In the genomic region with DNA sequence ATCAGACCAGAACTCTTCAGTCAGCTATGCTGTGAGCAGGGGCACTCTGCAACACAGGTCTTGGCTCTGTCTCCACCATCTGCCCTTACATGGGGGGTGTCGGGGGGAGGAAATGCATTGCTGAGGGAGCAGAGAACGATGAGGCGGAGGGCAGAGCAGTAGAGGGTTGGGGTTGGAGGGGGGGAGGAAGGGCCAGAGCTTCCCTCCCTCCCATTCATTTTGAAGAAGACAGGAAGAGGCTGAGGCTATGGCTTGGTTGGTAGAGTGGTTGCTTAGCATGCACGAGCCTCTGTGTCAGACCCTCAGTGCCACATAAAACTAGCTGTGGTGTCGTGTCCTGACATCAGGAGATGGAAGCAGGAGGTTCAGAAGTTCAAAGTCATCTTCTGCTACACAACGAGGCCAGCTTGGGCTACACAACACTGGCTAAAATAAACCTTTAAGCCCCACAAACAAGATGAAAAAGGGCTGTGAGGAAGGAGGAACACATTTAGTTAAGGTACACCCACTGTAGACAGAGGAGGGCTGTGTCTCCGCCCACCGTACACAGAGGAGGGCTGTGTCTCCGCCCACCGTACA, we compare ENCODE assay signal across 15 mouse cellular contexts. TPM values are rescaled to one million over a fixed set of nuclear protein-coding genes. Genes with fewer than 3 reads are reported as not detected.
DNase-seq lines count a peak whose midpoint lies in the region; ATAC-seq and TF ChIP-seq lines count a peak whose summit lies in the region.
"Had no signal": no experiment of that assay in that cellular context is flagged by ENCODE, and none has a peak within 500 bp of the region (broad histone marks: within the 10 kb centered on the region; RNA-seq: fewer than 3 reads in every experiment).

No protein-coding gene starts in this region.

- no peaks in the 10 kb centered on the region for H3K27me3 ChIP-seq in heart, embryonic 12.5 days (replicated peaks)
- H3K27me3 ChIP-seq in midbrain, embryonic 10.5 days (ENCODE audit: low read depth, poor library complexity, severe bottlenecking), result 0 out of 2 replicates have a peak, but pooled peaks cover 8% of the 10 kb centered on the region
- H3K27me3 ChIP-seq: midbrain, embryonic 12.5 days had no signal

- no peak for ATAC-seq in heart, embryonic 12.5 days (ENCODE audit: insufficient number of reproducible peaks, low FRiP score)
- peak; percentile 47 for ATAC-seq in inflammation-experienced regulatory T-cells, adult 6 months
- ATAC-seq: forebrain, embryonic 14.5 days had no signal

- no peak overlapping the region for H3K4me3 ChIP-seq in heart, embryonic 12.5 days
- H3K4me3 ChIP-seq in midbrain, embryonic 10.5 days, result no peak overlapping the region
- no peak overlapping the region for H3K4me3 ChIP-seq in lung, adult 2 months (replicated peaks; ENCODE audit: extremely low read depth, low read depth, low read length)
- H3K4me3 ChIP-seq: hindbrain, embryonic 10.5 days; midbrain, embryonic 12.5 days; myocyte had no signal

- TF ChIP-seq CTCF in lung, adult 2 months (IDR thresholded peaks at IDR 0.05; ENCODE audit: insufficient read depth, low read length), result no peak

- no peaks in the 10 kb centered on the region for H3K9me3 ChIP-seq in heart, embryonic 12.5 days (replicated peaks)
- H3K9me3 ChIP-seq in midbrain, embryonic 10.5 days (replicated peaks), result no peaks in the 10 kb centered on the region
- H3K9me3 ChIP-seq: hindbrain, embryonic 10.5 days; midbrain, embryonic 12.5 days had no signal

- no peak overlapping the region for H3K27ac ChIP-seq in heart, embryonic 12.5 days (ENCODE audit: poor library complexity, severe bottlenecking)
- H3K27ac ChIP-seq in midbrain, embryonic 10.5 days (replicated peaks), result no peak overlapping the region
- H3K27ac ChIP-seq: hindbrain, embryonic 10.5 days; midbrain, embryonic 12.5 days had no signal

- no peak overlapping the region for H3K4me2 ChIP-seq in heart, embryonic 12.5 days
- H3K4me2 ChIP-seq: midbrain, embryonic 12.5 days had no signal

- peak; percentile 3 for DNase-seq in heart, postnatal 4 days
- DNase-seq in thymus, postnatal 0 days (ENCODE audit: low spot score), result peak; percentile 58
- no peak for DNase-seq in thymus, postnatal 10 days (ENCODE audit: low spot score in 2 of 2)
- DNase-seq in midbrain, embryonic 10.5 days (ENCODE audit: low spot score), result no peak
- no peak for DNase-seq in lung, adult 2 months
- DNase-seq: cerebellum, postnatal 14 days; kidney, postnatal 14 days; lung, postnatal 10 days; right cerebral cortex, postnatal 4 days had no signal

- no peak overlapping the region for H3K9ac ChIP-seq in heart, embryonic 12.5 days
- H3K9ac ChIP-seq: midbrain, embryonic 12.5 days had no signal

- peaks cover 58% of the 10 kb centered on the region for H3K4me1 ChIP-seq in heart, embryonic 12.5 days (replicated peaks)
- peaks cover 34% of the 10 kb centered on the region for H3K4me1 ChIP-seq in midbrain, embryonic 10.5 days
- no peaks in the 10 kb centered on the region; the same call in 1 of the 2 replicates for H3K4me1 ChIP-seq in lung, adult 2 months (ENCODE audit: control insufficient read depth, insufficient read depth, low read length)

- TF ChIP-seq POLR2A in lung, adult 2 months (IDR thresholded peaks at IDR 0.05; ENCODE audit: borderline replicate concordance, extremely low read depth, low read depth, low read length), result no peak

- no peaks in the 10 kb centered on the region for H3K36me3 ChIP-seq in heart, embryonic 12.5 days
- no peaks in the 10 kb centered on the region for H3K36me3 ChIP-seq in midbrain, embryonic 10.5 days
- H3K36me3 ChIP-seq: hindbrain, embryonic 10.5 days; midbrain, embryonic 12.5 days had no signal

- 74% methylated on average over 10 of the region's 10 CpGs for WGBS in heart, embryonic 12.5 days
- 74% methylated on average over 10 of the region's 10 CpGs for WGBS in midbrain, embryonic 10.5 days
- WGBS in lung, adult 2 months, result 43% methylated on average over 10 of the region's 10 CpGs

RNA-seq across cellular contexts. Expression of gene Rbm38, which starts 36.1 kb away (rescaled TPM):
- total RNA-seq in heart, postnatal 4 days (2021), result 100 to 1,000 TPM; 112 to 126 TPM
- 146 and 147 TPM in 2 replicates for polyA plus RNA-seq in heart, embryonic 12.5 days (2016; fragmentation: Nextera tagmentation; extraction: Ambion mirVana)
- 144 and 151 TPM in 2 replicates for polyA plus RNA-seq in thymus, postnatal 0 days (2015; fragmentation: Nextera tagmentation; extraction: Ambion mirVana)
- polyA plus RNA-seq in inflammation-experienced regulatory T-cells, adult 6 months (2017; shearing (Covaris generic)), result 100 to 1,000 TPM; 115 to 138 (median 124) TPM
- 94.6 and 107 TPM in 2 replicates for polyA plus RNA-seq in midbrain, embryonic 10.5 days (2016; fragmentation: Nextera tagmentation; extraction: Ambion mirVana)
- 89.5 and 92.5 TPM in 2 replicates for polyA plus RNA-seq in lung, adult 2 months (2012; rRNA removed)

RNA-seq across cellular contexts. Expression of gene Rae1, which starts 56.5 kb away (rescaled TPM):
- 10 to 100 TPM; 55.9 to 60.3 TPM for total RNA-seq in heart, postnatal 4 days (2021)
- polyA plus RNA-seq in heart, embryonic 12.5 days (2016; fragmentation: Nextera tagmentation; extraction: Ambion mirVana), result 102 and 103 TPM in 2 replicates
- 138 and 142 TPM in 2 replicates for polyA plus RNA-seq in thymus, postnatal 0 days (2015; fragmentation: Nextera tagmentation; extraction: Ambion mirVana)
- polyA plus RNA-seq in inflammation-experienced regulatory T-cells, adult 6 months (2017; shearing (Covaris generic)), result 10 to 100 TPM; 29.2 to 50.7 (median 50.2) TPM
- polyA plus RNA-seq in midbrain, embryonic 10.5 days (2016; fragmentation: Nextera tagmentation; extraction: Ambion mirVana), result 155 and 169 TPM in 2 replicates
- 40.2 and 46.8 TPM in 2 replicates for polyA plus RNA-seq in lung, adult 2 months (2012; rRNA removed)

Comparison
In these comparisons a context has a peak if more than half of its experiments do, and no peak if none do; other contexts are left out.
1. DNase-seq: peak in heart, postnatal 4 days (single experiment) and thymus, postnatal 0 days (single experiment); none in thymus, postnatal 10 days (0 of 2), midbrain, embryonic 10.5 days (single experiment) and lung, adult 2 months (single experiment).